Mouse (Mus musculus) embryonic fibroblast, embryonic 13.5 days (primary cell): ENCODE measurements around the gene Pdrg1.

Experiments used
- CTCF ChIP-seq: IDR thresholded peaks from 2 replicates; pipeline ENCODE4 v1.5.1; 2011; ENCODE audit warnings: mild to moderate bottlenecking, control low read depth, low read length, moderate library complexity, borderline replicate concordance; ENCODE audit not compliant: insufficient read depth
- POLR2A ChIP-seq: IDR thresholded peaks from 2 replicates; pipeline ENCODE4 v1.6.1; 2011; ENCODE audit warnings: low read depth, mild to moderate bottlenecking, control low read depth, low read length, moderate library complexity

DNA sequence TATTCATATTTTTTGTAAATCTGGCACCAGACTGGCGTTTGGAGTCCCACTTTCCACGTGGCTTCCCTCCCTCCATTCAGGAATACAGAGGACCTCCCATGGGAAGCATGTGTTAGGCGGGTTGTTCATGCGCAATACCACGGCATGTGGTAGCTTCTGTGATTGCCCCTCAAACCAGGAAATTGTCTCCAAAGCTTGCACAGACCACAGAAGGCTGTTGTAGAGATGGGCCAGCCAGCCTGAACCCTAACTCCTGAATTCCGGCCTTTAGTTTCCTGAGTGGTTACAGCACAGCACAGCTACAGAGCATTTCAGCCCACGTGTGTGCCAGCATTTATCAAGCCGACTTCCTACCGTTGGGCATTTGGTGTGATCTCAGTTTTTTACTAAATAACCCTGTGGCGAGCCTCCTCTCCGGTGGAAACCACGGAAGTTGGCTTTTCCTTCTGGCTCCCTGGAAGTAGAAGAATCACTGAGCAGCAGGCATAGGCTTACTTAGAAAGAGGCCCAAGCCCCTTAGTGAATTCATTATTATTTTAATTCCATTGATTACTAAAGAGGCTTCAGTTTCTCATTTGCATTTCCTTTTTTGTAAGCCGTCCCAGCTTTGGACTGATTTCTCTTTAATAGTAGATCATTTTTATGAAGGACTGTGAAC is 11.4 kb downstream of the Pdrg1 start:
- no peak for TF ChIP-seq CTCF
- TF ChIP-seq POLR2A: no peak
